Mouse (Mus musculus): Measurements from ENCODE around the gene Gm11564. TPM values are rescaled to one million over a fixed set of nuclear protein-coding genes. Genes with fewer than 3 reads are reported as not detected.
"Not testable (repeated sequence)": the region's sequence is repeated elsewhere in the genome, so short reads cannot be mapped to it uniquely, and the experiment has no call there.

The Gm11564 gene
- polyA plus RNA-seq (2014; fragmentation: Nextera tagmentation; extraction: Ambion mirVana): not detected in 2 replicates

DNA sequence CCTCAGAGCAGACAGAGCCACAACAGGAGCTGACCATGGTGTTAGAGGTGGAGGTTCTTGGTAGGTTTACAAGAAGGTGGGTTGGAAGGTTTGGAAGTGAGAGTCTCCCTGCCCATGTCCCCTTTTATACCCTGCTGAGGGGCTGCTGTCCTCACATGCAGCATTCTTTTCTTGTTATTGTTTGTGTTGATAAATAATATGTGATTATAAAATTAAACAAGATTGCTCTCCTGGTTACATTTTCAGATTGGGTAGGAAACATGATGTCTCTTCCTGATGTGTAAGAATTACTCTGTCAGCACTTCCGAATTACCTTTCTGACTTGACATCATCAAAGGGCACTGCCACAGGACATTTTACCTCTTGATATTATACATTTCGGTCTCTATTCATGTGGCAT is at the start of gene Gm11564:
Gene Gm11564, minus strand, starts transcription at position 101 of the 400 bp plus-strand sequence.
- 73% methylated on average over 2 of the region's 2 CpGs for WGBS
- not testable (repeated sequence) for ATAC-seq (ENCODE audit: insufficient number of reproducible peaks, insufficient read depth, low FRiP score, low read depth); H3K4me3 ChIP-seq (ENCODE audit: control insufficient read depth in 1 of 2, insufficient read depth in 1 of 2, low read depth in 1 of 2, low read length in 2 of 2); H3K27ac ChIP-seq (replicated peaks in 1 of 2; ENCODE audit: control insufficient read depth in 1 of 2, insufficient read depth in 1 of 2, low read depth in 2 of 2, low read length in 2 of 2); H3K9me3 ChIP-seq (ENCODE audit: control insufficient read depth, low read length); H3K27me3 ChIP-seq (ENCODE audit: control insufficient read depth, insufficient read depth, low read length); H3K4me2 ChIP-seq (ENCODE audit: low read length); H3K9ac ChIP-seq (ENCODE audit: low read length); H3K4me1 ChIP-seq (ENCODE audit: control insufficient read depth in 2 of 2, insufficient read depth in 2 of 2, low read length in 2 of 2); H3K36me3 ChIP-seq (ENCODE audit: control insufficient read depth, insufficient read depth, low read length)

- H3K9ac ChIP-seq (ENCODE audit: low read length): not testable (repeated sequence)
- 42% methylated on average over 1 of the region's 1 CpGs for WGBS
Observed at GRCm38 (mm10) chr11:99864176-99864575, 48.7 kb upstream of the Gm11564 start, which contains the start of gene Gm11559. TSS of gene Gm11559 (plus strand) at chr11:99864476.

GRCm38 (mm10) chr11:99858761-99859160 is 43.3 kb upstream of the Gm11564 start:
- Histone ChIP-seq H3K4me3 (ENCODE audit: control insufficient read depth in 1 of 2, insufficient read depth in 1 of 2, low read depth in 1 of 2, low read length in 2 of 2) (no peak overlapping the region), H3K4me1 (ENCODE audit: control insufficient read depth in 2 of 2, insufficient read depth in 2 of 2, low read length in 2 of 2) (no peaks in the 10 kb centered on the region), H3K9me3 (ENCODE audit: control insufficient read depth, low read length) (no peaks in the 10 kb centered on the region), H3K27me3 (ENCODE audit: control insufficient read depth, insufficient read depth, low read length) (no peaks in the 10 kb centered on the region), H3K27ac (replicated peaks in 1 of 2; ENCODE audit: control insufficient read depth in 1 of 2, insufficient read depth in 1 of 2, low read depth in 2 of 2, low read length in 2 of 2) (no peak overlapping the region), H3K9ac (ENCODE audit: low read length) (no peak overlapping the region), H3K4me2 (ENCODE audit: low read length) (no peak overlapping the region), H3K36me3 (ENCODE audit: control insufficient read depth, insufficient read depth, low read length) (no peaks in the 10 kb centered on the region)
- 81% methylated on average over 2 of the region's 2 CpGs for WGBS
- ATAC-seq (ENCODE audit: insufficient number of reproducible peaks, insufficient read depth, low FRiP score, low read depth): no peak

More at GRCm38 (mm10) chr11:99864176-99864575, 48.7 kb upstream of the Gm11564 start, which contains the start of gene Gm11559:
- H3K4me2 ChIP-seq (ENCODE audit: low read length); H3K27ac ChIP-seq (replicated peaks in 1 of 2; ENCODE audit: control insufficient read depth in 1 of 2, insufficient read depth in 1 of 2, low read depth in 2 of 2, low read length in 2 of 2); H3K36me3 ChIP-seq (ENCODE audit: control insufficient read depth, insufficient read depth, low read length); H3K4me3 ChIP-seq (ENCODE audit: control insufficient read depth in 1 of 2, insufficient read depth in 1 of 2, low read depth in 1 of 2, low read length in 2 of 2); H3K9me3 ChIP-seq (ENCODE audit: control insufficient read depth, low read length); H3K27me3 ChIP-seq (ENCODE audit: control insufficient read depth, insufficient read depth, low read length); H3K4me1 ChIP-seq (ENCODE audit: control insufficient read depth in 2 of 2, insufficient read depth in 2 of 2, low read length in 2 of 2); ATAC-seq (ENCODE audit: insufficient number of reproducible peaks, insufficient read depth, low FRiP score, low read depth): not testable (repeated sequence)

GRCm38 (mm10) chr11:99857617-99858016 is 42.2 kb upstream of the Gm11564 start, which contains the start of gene Gm11568:
TSS of gene Gm11568 (plus strand) at chr11:99857917.
- Histone ChIP-seq H3K4me3 (ENCODE audit: control insufficient read depth in 1 of 2, insufficient read depth in 1 of 2, low read depth in 1 of 2, low read length in 2 of 2) (no peak within 1 kb of the TSS), H3K4me2 (ENCODE audit: low read length) (no peak within 1 kb of the TSS), H3K4me1 (ENCODE audit: control insufficient read depth in 2 of 2, insufficient read depth in 2 of 2, low read length in 2 of 2) (no peaks in the 10 kb centered on the region), H3K27ac (replicated peaks in 1 of 2; ENCODE audit: control insufficient read depth in 1 of 2, insufficient read depth in 1 of 2, low read depth in 2 of 2, low read length in 2 of 2) (no peak within 1 kb of the TSS), H3K9ac (ENCODE audit: low read length) (no peak within 1 kb of the TSS), H3K9me3 (ENCODE audit: control insufficient read depth, low read length) (no peaks in the 10 kb centered on the region), H3K36me3 (ENCODE audit: control insufficient read depth, insufficient read depth, low read length) (no peaks in the 10 kb centered on the region), H3K27me3 (ENCODE audit: control insufficient read depth, insufficient read depth, low read length) (no peaks in the 10 kb centered on the region)
- 81% methylated on average over 2 of the region's 2 CpGs for WGBS
- ATAC-seq (ENCODE audit: insufficient number of reproducible peaks, insufficient read depth, low FRiP score, low read depth): no peak

GRCm38 (mm10) chr11:99854121-99854520 is 38.7 kb upstream of the Gm11564 start:
- WGBS: 57% methylated on average over 3 of the region's 3 CpGs
- H3K36me3 ChIP-seq (ENCODE audit: control insufficient read depth, insufficient read depth, low read length): no peaks in the 10 kb centered on the region
- H3K27me3 ChIP-seq (ENCODE audit: control insufficient read depth, insufficient read depth, low read length): no peaks in the 10 kb centered on the region
- no peak overlapping the region for H3K9ac ChIP-seq (ENCODE audit: low read length)
- H3K9me3 ChIP-seq (ENCODE audit: control insufficient read depth, low read length): no peaks in the 10 kb centered on the region
- H3K27ac ChIP-seq (replicated peaks in 1 of 2; ENCODE audit: control insufficient read depth in 1 of 2, insufficient read depth in 1 of 2, low read depth in 2 of 2, low read length in 2 of 2): no peak overlapping the region
- H3K4me1 ChIP-seq (ENCODE audit: control insufficient read depth in 2 of 2, insufficient read depth in 2 of 2, low read length in 2 of 2): no peaks in the 10 kb centered on the region
- no peak overlapping the region for H3K4me2 ChIP-seq (ENCODE audit: low read length)
- no peak for ATAC-seq (ENCODE audit: insufficient number of reproducible peaks, insufficient read depth, low FRiP score, low read depth)
- no peak overlapping the region for H3K4me3 ChIP-seq (ENCODE audit: control insufficient read depth in 1 of 2, insufficient read depth in 1 of 2, low read depth in 1 of 2, low read length in 2 of 2)

DNA sequence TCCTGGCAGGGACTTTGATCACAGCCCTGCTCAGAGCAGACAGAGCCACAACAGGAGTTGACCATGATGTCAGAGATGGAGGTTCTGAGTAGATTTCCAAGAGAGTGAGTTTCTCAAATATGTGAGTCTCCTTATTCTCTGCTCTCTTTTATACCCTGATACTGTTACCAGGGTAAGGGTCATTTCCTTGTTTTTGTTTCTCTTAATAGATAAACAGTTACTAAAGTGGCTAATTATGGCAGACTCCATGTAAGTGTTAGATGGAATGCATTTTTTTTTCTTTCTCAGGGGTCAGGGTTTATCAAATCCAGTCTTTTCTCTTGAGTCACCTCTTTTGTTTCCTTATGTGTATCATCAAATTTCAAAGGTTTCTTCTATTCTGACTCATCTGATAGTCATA is 36.0 kb upstream of the Gm11564 start, which contains the start of gene Krtap4-16:
Gene Krtap4-16, minus strand, starts transcription at position 101 of the 400 bp plus-strand sequence.
- Histone ChIP-seq H3K27me3 (ENCODE audit: control insufficient read depth, insufficient read depth, low read length) (no peaks in the 10 kb centered on the region), H3K9ac (ENCODE audit: low read length) (no peak within 1 kb of the TSS), H3K4me2 (ENCODE audit: low read length) (no peak within 1 kb of the TSS), H3K36me3 (ENCODE audit: control insufficient read depth, insufficient read depth, low read length) (no peaks in the 10 kb centered on the region), H3K4me1 (ENCODE audit: control insufficient read depth in 2 of 2, insufficient read depth in 2 of 2, low read length in 2 of 2) (no peaks in the 10 kb centered on the region), H3K4me3 (ENCODE audit: control insufficient read depth in 1 of 2, insufficient read depth in 1 of 2, low read depth in 1 of 2, low read length in 2 of 2) (no peak within 1 kb of the TSS), H3K9me3 (ENCODE audit: control insufficient read depth, low read length) (no peaks in the 10 kb centered on the region), H3K27ac (replicated peaks in 1 of 2; ENCODE audit: control insufficient read depth in 1 of 2, insufficient read depth in 1 of 2, low read depth in 2 of 2, low read length in 2 of 2) (no peak within 1 kb of the TSS)
- no peak for ATAC-seq (ENCODE audit: insufficient number of reproducible peaks, insufficient read depth, low FRiP score, low read depth)

DNA sequence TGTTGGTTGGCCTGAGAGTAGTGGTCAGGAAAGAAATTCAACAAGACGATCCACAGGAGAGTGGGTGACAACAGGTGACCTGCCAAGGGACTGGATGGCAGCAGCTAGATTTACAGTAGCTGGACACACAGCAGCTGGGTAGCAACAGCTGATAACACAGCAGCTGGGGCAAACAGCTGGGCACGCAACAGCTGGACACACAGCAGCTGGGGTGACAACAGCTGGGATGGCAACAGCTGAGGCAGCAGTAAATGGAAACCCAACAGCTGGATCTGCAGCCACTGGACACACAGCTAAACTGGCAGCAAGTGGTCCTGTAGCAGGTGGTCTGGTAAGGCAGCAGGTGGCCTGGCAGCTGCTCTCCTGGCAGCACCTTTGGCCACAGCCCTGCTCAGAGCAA is 31.3 kb upstream of the Gm11564 start:
- Histone ChIP-seq H3K27ac (replicated peaks in 1 of 2; ENCODE audit: control insufficient read depth in 1 of 2, insufficient read depth in 1 of 2, low read depth in 2 of 2, low read length in 2 of 2) (no peak overlapping the region), H3K36me3 (ENCODE audit: control insufficient read depth, insufficient read depth, low read length) (no peaks in the 10 kb centered on the region), H3K9ac (ENCODE audit: low read length) (no peak overlapping the region), H3K9me3 (ENCODE audit: control insufficient read depth, low read length) (no peaks in the 10 kb centered on the region), H3K27me3 (ENCODE audit: control insufficient read depth, insufficient read depth, low read length) (no peaks in the 10 kb centered on the region; the same call in 1 of the 2 replicates), H3K4me2 (ENCODE audit: low read length) (no peak overlapping the region), H3K4me3 (ENCODE audit: control insufficient read depth in 1 of 2, insufficient read depth in 1 of 2, low read depth in 1 of 2, low read length in 2 of 2) (no peak overlapping the region), H3K4me1 (ENCODE audit: control insufficient read depth in 2 of 2, insufficient read depth in 2 of 2, low read length in 2 of 2) (no peaks in the 10 kb centered on the region)
- WGBS: 71% methylated on average over 2 of the region's 2 CpGs
- no peak for ATAC-seq (ENCODE audit: insufficient number of reproducible peaks, insufficient read depth, low FRiP score, low read depth)

- Histone ChIP-seq H3K9me3 (ENCODE audit: control insufficient read depth, low read length) (no peaks in the 10 kb centered on the region), H3K4me3 (ENCODE audit: control insufficient read depth in 1 of 2, insufficient read depth in 1 of 2, low read depth in 1 of 2, low read length in 2 of 2) (no peak overlapping the region), H3K36me3 (ENCODE audit: control insufficient read depth, insufficient read depth, low read length) (no peaks in the 10 kb centered on the region), H3K27ac (replicated peaks in 1 of 2; ENCODE audit: control insufficient read depth in 1 of 2, insufficient read depth in 1 of 2, low read depth in 2 of 2, low read length in 2 of 2) (no peak overlapping the region), H3K27me3 (ENCODE audit: control insufficient read depth, insufficient read depth, low read length) (no peaks in the 10 kb centered on the region; the same call in 1 of the 2 replicates), H3K9ac (ENCODE audit: low read length) (no peak overlapping the region), H3K4me2 (ENCODE audit: low read length) (no peak overlapping the region), H3K4me1 (ENCODE audit: control insufficient read depth in 2 of 2, insufficient read depth in 2 of 2, low read length in 2 of 2) (no peaks in the 10 kb centered on the region)
- 68% methylated on average over 1 of the region's 1 CpGs for WGBS
- no peak for ATAC-seq (ENCODE audit: insufficient number of reproducible peaks, insufficient read depth, low FRiP score, low read depth)
Observed at GRCm38 (mm10) chr11:99842185-99842584, 26.7 kb upstream of the Gm11564 start.
